In the genomic region with DNA sequence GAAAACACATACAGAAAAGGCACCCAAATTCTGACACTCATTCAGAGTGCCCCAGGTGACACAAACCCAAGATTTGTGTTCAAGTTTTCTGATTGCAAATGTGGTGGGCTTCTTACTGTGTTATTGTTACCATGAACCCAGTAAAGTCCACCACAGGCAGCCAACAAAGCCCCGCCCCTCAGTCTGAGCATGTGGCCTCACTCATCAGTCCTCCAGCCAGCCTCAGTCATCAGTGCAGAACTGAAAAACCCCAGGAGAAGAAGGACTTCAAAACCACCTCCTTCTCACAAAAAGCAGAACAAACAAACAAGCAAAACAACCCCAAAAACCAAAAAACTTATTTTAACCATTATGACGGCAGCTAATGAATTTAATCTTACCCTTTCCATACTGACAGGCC, we compare ENCODE assay signal across 16 mouse cellular contexts. TPM values are rescaled to one million over a fixed set of nuclear protein-coding genes. Genes with fewer than 3 reads are reported as not detected.
"Had no signal": no experiment of that assay in that cellular context is flagged by ENCODE, and none has a peak within 500 bp of the region (broad histone marks: within the 10 kb centered on the region; RNA-seq: fewer than 3 reads in every experiment).

No protein-coding gene starts in this region.

- H3K4me1 ChIP-seq: midbrain, embryonic 12.5 days had no signal

- H3K36me3 ChIP-seq: kidney, embryonic 15.5 days; limb, embryonic 10.5 days; limb, embryonic 13.5 days; liver, embryonic 13.5 days; midbrain, embryonic 15.5 days had no signal

- H3K9ac ChIP-seq: kidney, embryonic 15.5 days; limb, embryonic 13.5 days; liver, embryonic 13.5 days; midbrain, embryonic 12.5 days; midbrain, embryonic 15.5 days had no signal

- H3K27ac ChIP-seq: kidney, embryonic 15.5 days; limb, embryonic 10.5 days; limb, embryonic 13.5 days; liver, embryonic 13.5 days; midbrain, embryonic 12.5 days; midbrain, embryonic 15.5 days had no signal

- H3K27me3 ChIP-seq: kidney, embryonic 15.5 days; limb, embryonic 13.5 days; liver, embryonic 13.5 days; midbrain, embryonic 12.5 days; midbrain, embryonic 15.5 days had no signal

- DNase-seq: kidney, adult 8-10 months; kidney, postnatal 10 days; kidney, postnatal 36 days; lung, adult 2 months; lung, postnatal 14 days; lung, postnatal 4 days; thymus, adult 18-20 months; thymus, postnatal 14 days had no signal

- H3K4me3 ChIP-seq: kidney, embryonic 15.5 days; limb, embryonic 10.5 days; limb, embryonic 13.5 days; liver, embryonic 13.5 days; midbrain, embryonic 12.5 days; midbrain, embryonic 15.5 days had no signal

- H3K9me3 ChIP-seq: kidney, embryonic 15.5 days; limb, embryonic 10.5 days; limb, embryonic 13.5 days; liver, embryonic 13.5 days; midbrain, embryonic 12.5 days; midbrain, embryonic 15.5 days had no signal

RNA-seq across cellular contexts. Expression of gene Frmd5, which starts 18.5 kb away (rescaled TPM):
- total RNA-seq: megakaryocyte progenitor cell, adult 5-6 weeks; megakaryocyte-erythroid progenitor cell, adult 5-6 weeks had no signal
